Mouse (Mus musculus) heart, embryonic 13.5 days (tissue): ENCODE measurements at regions not wholly inside any gene's neighbourhood (a gene's known extent, or its start where the extent isn't known, plus 50 kb on each side); places are given as distances from the start of the nearest gene placed in this dataset.

ENCODE experiments used
- ATAC-seq: fragments of 200-750 bp; cut with Nextera tagmentation; 2 replicates; pipeline ENCODE4 v1.8.0; 2017; ENCODE audit warnings: moderate TSS enrichment; ENCODE audit not compliant: insufficient number of reproducible peaks, low FRiP score, low TSS enrichment; ENCODE audit errors: extremely low read depth
- H3K27ac ChIP-seq: fragments of 300-500 bp; sonication (generic); replicated peaks from 2 replicates; pipeline ENCODE4 v1.5.1; 2015; ENCODE audit warnings: moderate library complexity, mild to moderate bottlenecking, inconsistent platforms
- H3K27me3 ChIP-seq: fragments of 300-500 bp; sonication (generic); replicated peaks from 2 replicates; pipeline ENCODE4 v1.6.1; 2015; ENCODE audit warnings: mild to moderate bottlenecking, inconsistent platforms
- H3K36me3 ChIP-seq: fragments of 300-500 bp; sonication (generic); 2 replicates; pipeline ENCODE4 v1.6.1; 2015; ENCODE audit warnings: mild to moderate bottlenecking, inconsistent platforms
- H3K4me1 ChIP-seq: fragments of 300-500 bp; sonication (generic); 2 replicates; pipeline ENCODE4 v1.6.1; 2015; ENCODE audit warnings: inconsistent platforms
- H3K4me2 ChIP-seq: fragments of 300-500 bp; sonication (generic); 2 replicates; pipeline ENCODE4 v1.6.1; 2015; ENCODE audit warnings: inconsistent platforms, mild to moderate bottlenecking, moderate library complexity
- H3K4me3 ChIP-seq: fragments of 300-500 bp; sonication (generic); 2 replicates; pipeline ENCODE4 v1.5.1; 2015; ENCODE audit warnings: moderate library complexity, mild to moderate bottlenecking, inconsistent platforms
- H3K9ac ChIP-seq: fragments of 300-500 bp; sonication (generic); 2 replicates; pipeline ENCODE4 v1.6.1; 2015; ENCODE audit warnings: inconsistent platforms, mild to moderate bottlenecking, moderate library complexity
- H3K9me3 ChIP-seq: fragments of 300-500 bp; sonication (generic); 2 replicates; pipeline ENCODE4 v1.6.1; 2016; ENCODE audit warnings: inconsistent platforms
- WGBS: fragments of 180-500 bp; shearing (Covaris S2); methylation state at CpG from one replicate; pipeline ENCODE4 v1.1.7; 2015; ENCODE audit warnings: mixed read lengths; 5-methylcytosine and 5-hydroxymethylcytosine counted together

GRCm38 (mm10) chr3:21512081-21512480 is 564.4 kb upstream of the Tbl1xr1 start:
- Histone ChIP-seq H3K9ac (no peak overlapping the region), H3K4me1 (no peaks in the 10 kb centered on the region), H3K36me3 (peaks cover 6% of the 10 kb centered on the region; the same call in 1 of the 2 replicates), H3K4me2 (no peak overlapping the region), H3K27me3 (no peaks in the 10 kb centered on the region), H3K27ac (no peak overlapping the region), H3K9me3 (peaks cover 43% of the 10 kb centered on the region), H3K4me3 (no peak overlapping the region)
- no peak for ATAC-seq
- WGBS, result 53% methylated on average over 4 of the region's 4 CpGs

GRCm38 (mm10) chr3:21524426-21524937 is 552.0 kb upstream of the Tbl1xr1 start:
- Histone ChIP-seq H3K9ac (no peak overlapping the region), H3K36me3 (no peaks in the 10 kb centered on the region), H3K4me1 (peaks cover 10% of the 10 kb centered on the region), H3K27me3 (no peaks in the 10 kb centered on the region), H3K27ac (peak overlapping the region; percentile 46; the same call in 1 of the 2 replicates), H3K4me3 (no peak overlapping the region), H3K9me3 (peaks cover 12% of the 10 kb centered on the region), H3K4me2 (no peak overlapping the region)
- WGBS, result 47% methylated on average over 1 of the region's 1 CpGs
- no peak for ATAC-seq

DNA sequence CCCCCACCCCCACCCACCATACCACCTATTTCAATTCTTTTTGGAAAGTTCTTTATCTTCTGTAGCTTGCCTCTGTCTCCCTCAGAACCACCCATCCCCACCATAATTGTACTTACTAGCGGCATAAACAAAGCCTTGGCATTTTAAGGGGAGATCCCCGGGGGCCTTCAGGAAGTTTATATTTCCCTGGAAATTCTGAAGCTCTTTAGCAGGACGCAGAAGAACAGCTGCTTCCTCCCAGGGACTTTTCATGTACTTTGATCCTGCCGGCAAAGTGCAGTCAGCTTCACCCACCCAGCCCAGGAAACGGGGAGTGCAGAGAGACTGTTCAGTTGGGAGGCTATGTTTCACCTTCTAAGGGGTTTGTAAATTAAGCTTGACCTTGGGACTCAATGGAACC is 545.6 kb upstream of the Tbl1xr1 start:
- 49% methylated on average over 5 of the region's 5 CpGs for WGBS
- Histone ChIP-seq H3K36me3 (no peaks in the 10 kb centered on the region), H3K9me3 (no peaks in the 10 kb centered on the region), H3K4me3 (no peak overlapping the region), H3K27me3 (no peaks in the 10 kb centered on the region), H3K27ac (peak overlapping the region; percentile 40; the same call in 1 of the 2 replicates), H3K9ac (no peak overlapping the region), H3K4me1 (peaks cover 10% of the 10 kb centered on the region), H3K4me2 (no peak overlapping the region)
- ATAC-seq, result no peak

GRCm38 (mm10) chr3:21539138-21539537 is 537.3 kb upstream of the Tbl1xr1 start:
- Histone ChIP-seq H3K9me3 (no peaks in the 10 kb centered on the region), H3K4me2 (no peak overlapping the region), H3K27me3 (no peaks in the 10 kb centered on the region), H3K36me3 (no peaks in the 10 kb centered on the region), H3K4me3 (no peak overlapping the region), H3K27ac (no peak overlapping the region), H3K4me1 (peaks cover 15% of the 10 kb centered on the region), H3K9ac (no peak overlapping the region)
- ATAC-seq, result no peak
- whole genome bisulfite sequencing, result 44% methylated on average over 2 of the region's 2 CpGs

DNA sequence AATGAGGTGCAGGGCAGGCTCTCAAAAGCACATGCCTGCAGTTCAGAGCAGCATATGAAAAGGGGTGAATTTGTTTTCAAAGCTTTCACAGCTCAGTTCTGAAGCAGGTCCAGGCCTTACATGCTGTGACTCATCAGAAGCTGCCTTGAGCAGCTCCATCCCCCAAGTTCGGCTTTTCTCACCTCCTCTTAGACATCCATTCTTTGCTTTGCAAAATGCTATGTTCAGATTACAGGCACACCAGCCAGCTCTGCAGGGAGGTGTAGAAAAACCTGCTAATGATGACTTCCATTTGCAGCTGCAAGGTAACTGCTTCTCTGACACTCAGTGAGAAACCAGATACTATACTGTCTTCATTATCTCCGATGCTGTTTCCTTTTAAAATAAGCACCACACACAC is 532.0 kb upstream of the Tbl1xr1 start:
- H3K9ac ChIP-seq, result no peak overlapping the region
- H3K27me3 ChIP-seq, result no peaks in the 10 kb centered on the region
- no peak overlapping the region for H3K4me3 ChIP-seq
- no peaks in the 10 kb centered on the region for H3K9me3 ChIP-seq
- H3K27ac ChIP-seq, result peak overlapping the region; percentile 30; the same call in 1 of the 2 replicates
- 17% methylated on average over 2 of the region's 2 CpGs for WGBS
- H3K4me2 ChIP-seq, result no peak overlapping the region
- peaks cover 35% of the 10 kb centered on the region for H3K4me1 ChIP-seq
- no peaks in the 10 kb centered on the region for H3K36me3 ChIP-seq
- no peak for ATAC-seq

GRCm38 (mm10) chr3:21545156-21545893 is 531.1 kb upstream of the Tbl1xr1 start:
- Histone ChIP-seq H3K9me3 (no peaks in the 10 kb centered on the region), H3K36me3 (no peaks in the 10 kb centered on the region), H3K4me3 (no peak overlapping the region), H3K4me2 (no peak overlapping the region), H3K9ac (no peak overlapping the region), H3K27me3 (no peaks in the 10 kb centered on the region), H3K4me1 (peaks cover 35% of the 10 kb centered on the region), H3K27ac (0 out of 2 replicates have a peak overlapping the region, but pooled peaks have one; percentile 2)
- WGBS, result 47% methylated on average over 5 of the region's 5 CpGs
- no peak for ATAC-seq

- Histone ChIP-seq H3K4me3 (no peak overlapping the region), H3K27ac (no peak overlapping the region), H3K9me3 (no peaks in the 10 kb centered on the region), H3K9ac (no peak overlapping the region), H3K4me1 (peaks cover 31% of the 10 kb centered on the region), H3K4me2 (no peak overlapping the region), H3K27me3 (no peaks in the 10 kb centered on the region), H3K36me3 (no peaks in the 10 kb centered on the region)
- 54% methylated on average over 2 of the region's 2 CpGs for WGBS
- no peak for ATAC-seq
Observed at GRCm38 (mm10) chr3:21546411-21546810, 530.0 kb upstream of the Tbl1xr1 start.

- no peak overlapping the region for H3K27ac ChIP-seq
- no peak for ATAC-seq
- no peak overlapping the region for H3K4me3 ChIP-seq
- no peaks in the 10 kb centered on the region for H3K36me3 ChIP-seq
- 24% methylated on average over 4 of the region's 4 CpGs for WGBS
- no peaks in the 10 kb centered on the region for H3K27me3 ChIP-seq
- peaks cover 35% of the 10 kb centered on the region for H3K4me1 ChIP-seq
- H3K4me2 ChIP-seq, result no peak overlapping the region
- no peak overlapping the region for H3K9ac ChIP-seq
- H3K9me3 ChIP-seq, result no peaks in the 10 kb centered on the region
Observed at GRCm38 (mm10) chr3:21549671-21550070, 526.8 kb upstream of the Tbl1xr1 start.

DNA sequence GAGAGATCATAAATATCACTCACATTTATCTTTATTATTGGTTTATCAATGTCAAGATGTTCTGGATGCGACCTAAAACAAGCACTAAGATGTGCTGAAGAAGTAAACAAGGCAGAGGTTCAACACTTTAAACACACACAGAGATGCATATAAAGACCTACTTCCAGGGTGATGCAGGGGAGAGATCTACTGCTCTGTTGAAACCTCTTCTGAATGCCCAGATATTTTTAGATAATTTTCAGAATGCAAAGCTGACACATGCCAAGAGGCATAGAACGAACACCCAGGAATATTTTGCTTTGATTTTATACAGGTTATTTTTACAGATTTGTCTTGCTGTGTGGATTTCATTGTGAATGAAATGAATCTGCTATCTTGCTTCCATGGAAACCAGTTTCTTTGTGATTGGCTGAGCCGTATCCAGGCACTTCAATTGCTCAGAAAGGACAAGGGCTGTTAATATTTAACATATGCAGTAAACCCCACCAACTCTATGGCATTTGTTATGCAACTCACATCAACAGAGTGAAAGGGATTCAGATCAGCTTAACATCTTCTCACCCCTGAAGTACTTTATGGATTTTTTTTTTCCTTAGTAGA is 523.2 kb upstream of the Tbl1xr1 start:
- H3K27me3 ChIP-seq, result no peaks in the 10 kb centered on the region
- peaks cover 19% of the 10 kb centered on the region for H3K4me1 ChIP-seq
- H3K36me3 ChIP-seq, result no peaks in the 10 kb centered on the region
- WGBS, result 48% methylated on average over 3 of the region's 3 CpGs
- no peak overlapping the region for H3K4me3 ChIP-seq
- no peak overlapping the region for H3K4me2 ChIP-seq
- H3K9ac ChIP-seq, result no peak overlapping the region
- no peaks in the 10 kb centered on the region for H3K9me3 ChIP-seq
- no peak overlapping the region for H3K27ac ChIP-seq
- no peak for ATAC-seq

DNA sequence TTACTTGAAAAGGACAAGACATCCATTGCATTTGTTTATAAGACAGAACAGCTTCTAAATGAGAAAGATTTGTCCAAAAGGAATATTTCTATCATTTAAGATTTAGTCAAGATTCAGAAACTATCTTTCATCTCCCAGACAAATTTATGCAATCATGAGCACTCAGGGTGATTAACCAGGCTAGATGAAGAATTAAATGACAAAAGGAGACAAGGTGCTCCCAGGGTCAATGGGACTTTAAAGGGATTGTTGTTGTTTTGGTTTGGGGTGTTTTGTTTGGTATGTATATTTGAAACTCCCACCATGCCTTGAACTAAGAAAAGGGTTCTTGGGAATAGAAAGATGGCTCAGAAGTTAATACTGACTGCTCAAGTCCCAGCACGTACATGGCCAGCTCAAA is 522.6 kb upstream of the Tbl1xr1 start:
- H3K27me3 ChIP-seq, result no peaks in the 10 kb centered on the region

DNA sequence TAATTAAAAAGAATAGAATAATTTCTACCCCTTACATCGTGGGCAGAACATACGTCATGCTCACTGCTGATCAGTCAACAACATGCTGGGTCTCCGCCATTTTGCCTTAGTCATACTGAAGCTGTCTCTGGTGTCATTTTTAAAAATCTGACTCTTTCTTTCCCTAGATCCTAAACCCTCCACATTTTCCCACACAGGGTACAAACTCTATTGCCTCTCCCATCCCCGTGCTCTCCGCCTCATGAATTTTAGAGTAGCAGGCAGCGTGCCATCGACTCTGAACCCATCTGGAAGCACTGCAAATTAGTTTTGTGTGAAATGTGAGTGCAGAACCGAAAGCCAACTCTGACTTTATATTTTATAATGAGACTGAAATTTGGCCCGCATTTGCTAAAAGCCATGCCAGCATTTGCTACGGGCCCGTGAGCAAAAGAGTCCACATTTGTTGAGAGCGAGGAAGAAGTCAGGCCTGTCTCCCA is 518.5 kb upstream of the Tbl1xr1 start:
- Histone ChIP-seq H3K36me3 (no peaks in the 10 kb centered on the region), H3K9ac (no peak overlapping the region), H3K27ac (no peak overlapping the region), H3K4me1 (peaks cover 9% of the 10 kb centered on the region; the same call in 1 of the 2 replicates), H3K9me3 (no peaks in the 10 kb centered on the region), H3K27me3 (no peaks in the 10 kb centered on the region), H3K4me3 (no peak overlapping the region), H3K4me2 (no peak overlapping the region)
- 85% methylated on average over 12 of the region's 12 CpGs for WGBS
- ATAC-seq, result no peak

More for the DNA sequence above, 522.6 kb upstream of the Tbl1xr1 start:
- H3K9ac ChIP-seq, result no peak overlapping the region
- no peak for ATAC-seq
- no peaks in the 10 kb centered on the region for H3K9me3 ChIP-seq
- no peak overlapping the region for H3K4me3 ChIP-seq
- H3K4me1 ChIP-seq, result peaks cover 19% of the 10 kb centered on the region
- no peak overlapping the region for H3K27ac ChIP-seq
- H3K4me2 ChIP-seq, result no peak overlapping the region
- 61% methylated on average over 1 of the region's 1 CpGs for WGBS
- H3K36me3 ChIP-seq, result no peaks in the 10 kb centered on the region
